Mouse (Mus musculus): ENCODE data around the gene Dctd. TPM values are rescaled to one million over a fixed set of nuclear protein-coding genes. Genes with fewer than 3 reads are reported as not detected.

Dctd gene
- 3.3 and 4.3 TPM in 2 replicates for polyA plus RNA-seq (2012; rRNA removed; ENCODE audit: low replicate concordance)

DNA sequence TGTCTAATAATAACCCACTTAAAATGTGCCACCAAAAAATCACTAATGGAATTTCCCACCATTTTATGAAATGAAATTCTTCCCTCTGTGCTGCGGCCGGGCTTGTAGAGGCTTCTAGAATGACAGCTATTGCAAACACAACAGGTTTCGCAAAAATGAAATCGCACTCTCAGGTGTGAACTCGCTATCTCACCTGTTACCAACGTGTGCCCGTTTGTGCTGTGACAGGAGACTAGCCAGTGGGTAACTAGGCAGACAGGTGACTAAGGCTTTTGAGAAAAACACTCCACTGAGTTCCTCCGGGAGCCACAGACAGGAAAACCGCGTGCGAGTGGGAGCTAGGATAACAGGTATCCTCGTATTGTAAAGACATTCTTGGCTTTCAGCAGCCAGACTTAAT, at the start of gene Dctd:
Dctd (plus strand) TSS at position 301 of the 400 bp plus-strand sequence.

Other genes with a start within 250 kb of the Dctd start
- gene Wwc2, start 108.2 kb upstream of the Dctd start, polyA plus RNA-seq (2012; rRNA removed; ENCODE audit: low replicate concordance): 5.9 and 9.1 TPM in 2 replicates